ENCODE assay signal across 9 mouse cellular contexts in genomic region chr11:69855347-69855746, GRCm38 (mm10). TPM values are rescaled to one million over a fixed set of nuclear protein-coding genes. Genes with fewer than 3 reads are reported as not detected.
A peak's percentile ranks its signal among the peaks of the same experiment; 100 is the strongest.
DNase-seq lines count a peak whose midpoint lies in the region; ATAC-seq and TF ChIP-seq lines count a peak whose summit lies in the region.
"Had no signal": no experiment of that assay in that cellular context is flagged by ENCODE, and none has a peak within 500 bp of the region (broad histone marks: within the 10 kb centered on the region; RNA-seq: fewer than 3 reads in every experiment).

No protein-coding gene starts in this region.

- peaks cover 15% of the 10 kb centered on the region; the same call in 1 of the 2 replicates for H3K36me3 ChIP-seq in ES-E14 (ENCODE audit: control insufficient read depth, insufficient read depth, low read length, poor library complexity, severe bottlenecking)
- peaks cover 29% of the 10 kb centered on the region for H3K36me3 ChIP-seq in embryonic facial prominence, embryonic 10.5 days (replicated peaks)
- H3K36me3 ChIP-seq in hindbrain, embryonic 16.5 days (ENCODE audit: control insufficient read depth, insufficient read depth, low read length) = peaks cover 10% of the 10 kb centered on the region; the same call in 1 of the 2 replicates

- no peaks in the 10 kb centered on the region for H3K9me3 ChIP-seq in ES-E14 (ENCODE audit: control insufficient read depth, insufficient read depth, low read depth, low read length)
- no peaks in the 10 kb centered on the region for H3K9me3 ChIP-seq in embryonic facial prominence, embryonic 10.5 days
- no peaks in the 10 kb centered on the region for H3K9me3 ChIP-seq in hindbrain, embryonic 16.5 days (ENCODE audit: control insufficient read depth, low read length)

- H3K27ac ChIP-seq in ES-E14 (ENCODE audit: insufficient read depth, low read depth, low read length, poor library complexity, severe bottlenecking) = no peak overlapping the region
- 0 out of 2 replicates have a peak overlapping the region, but pooled peaks have one; percentile 11 for H3K27ac ChIP-seq in embryonic facial prominence, embryonic 10.5 days (replicated peaks)
- H3K27ac ChIP-seq in hindbrain, embryonic 16.5 days (ENCODE audit: low read depth, low read length) = no peak overlapping the region

- in situ Hi-C loops in ES-E14 (cut with MboI; ENCODE audit: low sequenced_read_pairs in 2 of 2, unreplicated experiment in 2 of 2) = no loop called here

- WGBS in embryonic facial prominence, embryonic 10.5 days = 23% methylated on average over 16 of the region's 16 CpGs
- 18% methylated on average over 16 of the region's 16 CpGs for WGBS in hindbrain, embryonic 16.5 days

- no peak overlapping the region for H3K9ac ChIP-seq in ES-E14 (ENCODE audit: insufficient read depth, low read depth, low read length, poor library complexity, severe bottlenecking)
- no peak overlapping the region for H3K9ac ChIP-seq in hindbrain, embryonic 16.5 days (ENCODE audit: low read depth, low read length)

- H3K4me1 ChIP-seq in ES-E14 (ENCODE audit: control insufficient read depth in 2 of 2, insufficient read depth in 2 of 2, low read length in 2 of 2, poor library complexity in 1 of 2) = peaks cover 4 to 14% of the 10 kb centered on the region in 2 experiments; a peak in 2 of 4 replicates
- peaks cover 27% of the 10 kb centered on the region for H3K4me1 ChIP-seq in embryonic facial prominence, embryonic 10.5 days
- H3K4me1 ChIP-seq in hindbrain, embryonic 16.5 days (ENCODE audit: control insufficient read depth, insufficient read depth, low read depth, low read length) = no peaks in the 10 kb centered on the region

- peak overlapping the region; percentile 52 to 58 for H3K4me3 ChIP-seq in ES-E14 (ENCODE audit: insufficient read depth in 1 of 2, low read depth in 1 of 2, low read length in 2 of 2, poor library complexity in 1 of 2, severe bottlenecking in 1 of 2)
- peak overlapping the region; percentile 13 for H3K4me3 ChIP-seq in embryonic facial prominence, embryonic 10.5 days
- no peak overlapping the region for H3K4me3 ChIP-seq in hindbrain, embryonic 16.5 days (ENCODE audit: low read length)

- peak; percentile 48 for DNase-seq in cerebellum, adult 11 months
- no peak for DNase-seq in ES-E14 (ENCODE audit: low read depth, low spot score)
- DNase-seq in embryonic facial prominence, embryonic 10.5 days (ENCODE audit: low spot score) = peak; percentile 77
- DNase-seq in lung, postnatal 14 days = peak; percentile 46
- peak; percentile 70 for DNase-seq in testis, postnatal 10 days (ENCODE audit: low spot score)
- no peak for DNase-seq in frontal cortex, postnatal 14 days (ENCODE audit: low spot score in 2 of 2)

- no peak overlapping the region for H3K4me2 ChIP-seq in hindbrain, embryonic 16.5 days (ENCODE audit: low read length)

- no peak for ATAC-seq in cerebellum, adult (ENCODE audit: insufficient number of reproducible peaks, low FRiP score, low TSS enrichment)
- peak; percentile 40; the same call in 1 of the 2 replicates for ATAC-seq in hindbrain, embryonic 16.5 days

- H3K27me3 ChIP-seq in embryonic facial prominence, embryonic 10.5 days (replicated peaks; ENCODE audit: low read depth, poor library complexity, severe bottlenecking) = peaks cover 41% of the 10 kb centered on the region
- H3K27me3 ChIP-seq in hindbrain, embryonic 16.5 days (replicated peaks; ENCODE audit: control insufficient read depth, insufficient read depth, low read length) = 0 out of 2 replicates have a peak, but pooled peaks cover 6% of the 10 kb centered on the region

TF ChIP-seq in ES-E14, 5 proteins besides CTCF, POLR2A, EP300 and RAD21:
- TF ChIP-seq MAFK (IDR thresholded peaks at IDR 0.05; ENCODE audit: insufficient read depth, low read depth, low read length) (no peak), HCFC1 (IDR thresholded peaks at IDR 0.05; ENCODE audit: borderline replicate concordance, insufficient read depth, low read length) (no peak), CHD2 (IDR thresholded peaks at IDR 0.05; ENCODE audit: low read depth, low read length) (no peak), ZNF384 (IDR thresholded peaks at IDR 0.05; ENCODE audit: low read depth, low read length) (no peak), ZC3H11A (IDR thresholded peaks at IDR 0.05; ENCODE audit: borderline replicate concordance, low read depth, low read length) (no peak)

RNA-seq across cellular contexts. Expression of gene Tnk1, which starts 3.2 kb away (rescaled TPM):
- total RNA-seq in ES-E14 (2012; rRNA removed) = 3.4 and 8.1 TPM in 2 replicates
- 2.3 and 3.1 TPM in 2 replicates for polyA plus RNA-seq in embryonic facial prominence, embryonic 10.5 days (2016; fragmentation: Nextera tagmentation; extraction: Ambion mirVana)
- 0.10 and 0.13 TPM in 2 replicates for polyA plus RNA-seq in hindbrain, embryonic 16.5 days (2015; fragmentation: Nextera tagmentation; extraction: Ambion mirVana)

RNA-seq across cellular contexts. Expression of gene Plscr3, which starts 9.2 kb away (rescaled TPM):
- 7.0 and 7.2 TPM in 2 replicates for total RNA-seq in ES-E14 (2012; rRNA removed)
- polyA plus RNA-seq in embryonic facial prominence, embryonic 10.5 days (2016; fragmentation: Nextera tagmentation; extraction: Ambion mirVana) = 106 and 111 TPM in 2 replicates
- polyA plus RNA-seq in hindbrain, embryonic 16.5 days (2015; fragmentation: Nextera tagmentation; extraction: Ambion mirVana) = 37.3 and 48.6 TPM in 2 replicates

RNA-seq across cellular contexts. Expression of gene Tmem256, which starts 17.0 kb away (rescaled TPM):
- 88.9 and 90.7 TPM in 2 replicates for total RNA-seq in ES-E14 (2012; rRNA removed)
- 321 and 340 TPM in 2 replicates for polyA plus RNA-seq in embryonic facial prominence, embryonic 10.5 days (2016; fragmentation: Nextera tagmentation; extraction: Ambion mirVana)
- polyA plus RNA-seq in hindbrain, embryonic 16.5 days (2015; fragmentation: Nextera tagmentation; extraction: Ambion mirVana) = 341 and 379 TPM in 2 replicates

RNA-seq across cellular contexts. Expression of gene Nlgn2, which starts 17.8 kb away (rescaled TPM):
- 8.9 and 9.5 TPM in 2 replicates for total RNA-seq in ES-E14 (2012; rRNA removed)
- 4.7 and 5.4 TPM in 2 replicates for polyA plus RNA-seq in embryonic facial prominence, embryonic 10.5 days (2016; fragmentation: Nextera tagmentation; extraction: Ambion mirVana)
- polyA plus RNA-seq in hindbrain, embryonic 16.5 days (2015; fragmentation: Nextera tagmentation; extraction: Ambion mirVana) = 19.1 and 22.4 TPM in 2 replicates

RNA-seq across cellular contexts. Expression of gene Tmem95, which starts 22.5 kb away (rescaled TPM):
- total RNA-seq in ES-E14 (2012; rRNA removed) = not detected in 2 replicates
- 0.31 TPM in 1 of 2 replicates, not detected in the other for polyA plus RNA-seq in embryonic facial prominence, embryonic 10.5 days (2016; fragmentation: Nextera tagmentation; extraction: Ambion mirVana)
- polyA plus RNA-seq in hindbrain, embryonic 16.5 days (2015; fragmentation: Nextera tagmentation; extraction: Ambion mirVana) = not detected in 2 replicates
- polyA plus RNA-seq: large intestine, adult 2 months had no signal

Comparison
In these comparisons a context has a peak if more than half of its experiments do, and no peak if none do; other contexts are left out.
1. DNase-seq: peak in cerebellum, adult 11 months (single experiment), embryonic facial prominence, embryonic 10.5 days (single experiment), lung, postnatal 14 days (single experiment) and testis, postnatal 10 days (single experiment); none in ES-E14 (single experiment) and frontal cortex, postnatal 14 days (0 of 2).